Mouse (Mus musculus): ENCODE results near the gene Senp2.

The Senp2 gene

GRCm38 (mm10) chr16:22097659-22098058 is 88.4 kb downstream of the Senp2 start:
- DNase-seq (ENCODE audit: low spot score in 2 of 2) = peak in 1 of 2 experiments; percentile 40

Measured in cerebellum, postnatal 4 days (tissue).